Mouse (Mus musculus) heart, postnatal 0 days (tissue): ENCODE data around the gene Dlg2. TPM values are rescaled to one million over a fixed set of nuclear protein-coding genes. Genes with fewer than 3 reads are reported as not detected.

ENCODE experiments used
- ATAC-seq: fragments of 200-750 bp; cut with Nextera tagmentation; 2 replicates; pipeline ENCODE4 v1.8.0; 2017; ENCODE audit warnings: low read depth, moderate number of reproducible peaks, moderate library complexity; ENCODE audit not compliant: insufficient read depth
- DNase-seq: peaks from one replicate; pipeline ENCODE4 v3.0.0-alpha.2; 2016; ENCODE audit warnings: low spot score
- H3K27ac ChIP-seq: fragments of 300-500 bp; sonication (generic); 2 replicates; pipeline ENCODE4 v1.5.1; 2014; ENCODE audit warnings: low read depth, mild to moderate bottlenecking
- H3K27me3 ChIP-seq: fragments of 300-500 bp; sonication (generic); 2 replicates; pipeline ENCODE4 v1.6.1; 2014; ENCODE audit warnings: low read length, mixed read lengths; ENCODE audit not compliant: control insufficient read depth, insufficient read depth
- H3K36me3 ChIP-seq: fragments of 300-500 bp; sonication (generic); replicated peaks from 2 replicates; pipeline ENCODE4 v1.6.1; 2014; ENCODE audit warnings: low read length, mixed read lengths; ENCODE audit not compliant: control insufficient read depth, insufficient read depth
- H3K4me1 ChIP-seq: fragments of 300-500 bp; sonication (generic); 2 replicates; pipeline ENCODE4 v1.6.1; 2014; ENCODE audit warnings: antibody characterized with exemption; ENCODE audit not compliant: control insufficient read depth, insufficient read depth
- H3K4me2 ChIP-seq: fragments of 300-500 bp; sonication (generic); 2 replicates; pipeline ENCODE4 v1.6.1; 2014; ENCODE audit warnings: low read depth, mild to moderate bottlenecking, low read length, moderate library complexity
- H3K4me3 ChIP-seq: fragments of 300-500 bp; sonication (generic); 2 replicates; pipeline ENCODE4 v1.5.1; 2014; ENCODE audit warnings: low read depth, low read length
- H3K9ac ChIP-seq: fragments of 300-500 bp; sonication (generic); replicated peaks from 2 replicates; pipeline ENCODE4 v1.6.1; 2014; ENCODE audit warnings: low read depth, low read length, mixed read lengths
- H3K9me3 ChIP-seq: fragments of 300-500 bp; sonication (generic); replicated peaks from 2 replicates; pipeline ENCODE4 v1.6.1; 2016; ENCODE audit warnings: low read length; ENCODE audit not compliant: control insufficient read depth
- CTCF ChIP-seq: IDR thresholded peaks from 2 replicates; pipeline ENCODE4 v1.5.1; 2016; ENCODE audit warnings: antibody characterized with exemption, control low read depth, low read depth
- EP300 ChIP-seq: IDR thresholded peaks from 2 replicates; pipeline ENCODE4 v1.6.1; 2016; ENCODE audit warnings: antibody characterized with exemption, low read depth
- WGBS: fragments of 180-500 bp; shearing (Covaris S2); extraction: QIAGEN DNeasy Blood & Tissue Kit; methylation state at CpG from one replicate; pipeline ENCODE4 v1.1.7; 2014; 5-methylcytosine and 5-hydroxymethylcytosine counted together
- polyA plus RNA-seq: library from polyadenylated mRNA; unstranded; fragments of >200 nt; fragmentation: Nextera tagmentation; extraction: Ambion mirVana; gene quantifications from 2 replicates; pipeline ENCODE4 v1.2.1, GENCODE M21; 2015
- total RNA-seq: library from RNA; depleted of rRNA; stranded (reverse); fragments of >200 nt; gene quantifications from 2 replicates; pipeline ENCODE4 v1.2.3, GENCODE M21; 2014; ENCODE audit warnings: low replicate concordance

Gene Dlg2
- total and polyA plus RNA-seq, 2 experiments from 2014 or later: 1.3 to 2.3 TPM

DNA sequence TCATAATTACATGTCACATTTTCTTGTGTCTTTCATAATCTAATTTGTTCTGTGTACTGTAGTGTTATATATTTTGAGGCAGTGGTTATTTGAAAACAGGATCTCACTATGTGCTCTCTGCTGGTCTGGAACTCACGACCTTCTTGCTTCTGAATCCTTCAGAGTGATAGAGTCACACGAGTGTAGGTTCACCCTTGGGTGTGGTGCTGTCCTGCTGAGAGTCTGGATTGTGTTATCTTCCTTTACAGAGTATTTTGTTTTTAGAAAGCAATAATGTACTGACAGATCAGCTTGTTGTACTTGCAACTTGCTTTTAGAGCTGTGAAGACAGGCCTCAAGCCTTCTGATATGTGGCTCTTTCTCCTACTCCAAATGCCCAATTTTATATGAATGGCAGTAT, 1953.8 kb downstream of the Dlg2 start:
- DNase-seq (no peak), ATAC-seq (no peak)
- Histone ChIP-seq H3K9me3 (no peaks in the 10 kb centered on the region), H3K4me2 (no peak overlapping the region), H3K27ac (no peak overlapping the region), H3K4me1 (no peaks in the 10 kb centered on the region), H3K9ac (no peak overlapping the region), H3K4me3 (no peak overlapping the region), H3K36me3 (no peaks in the 10 kb centered on the region), H3K27me3 (no peaks in the 10 kb centered on the region)
- 42% methylated on average over 2 of the region's 2 CpGs for WGBS
- TF ChIP-seq EP300: no peak
- TF ChIP-seq CTCF: no peak

DNA sequence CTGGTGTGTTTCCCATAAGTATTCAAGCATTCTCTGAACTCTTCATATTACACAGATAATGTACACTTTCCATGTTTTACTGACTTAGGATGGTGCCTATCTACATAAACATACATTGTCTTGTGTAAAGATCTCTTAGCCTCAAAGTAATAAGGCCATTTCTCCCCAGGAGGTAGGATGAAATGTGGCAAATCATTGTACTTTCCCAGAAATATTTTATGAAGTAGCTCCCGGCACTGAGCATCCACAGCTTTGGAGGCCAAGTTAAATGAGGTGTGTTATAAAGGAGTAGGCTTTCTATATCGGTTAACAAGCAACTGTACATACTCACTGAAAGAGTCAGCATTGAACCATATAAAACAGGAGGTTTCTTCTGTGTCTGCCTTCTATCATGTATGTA, 1960.7 kb downstream of the Dlg2 start:
- H3K9ac ChIP-seq: no peak overlapping the region
- no peaks in the 10 kb centered on the region for H3K36me3 ChIP-seq
- no peak overlapping the region for H3K27ac ChIP-seq
- H3K4me1 ChIP-seq: no peaks in the 10 kb centered on the region
- ATAC-seq (no peak), DNase-seq (no peak)
- TF ChIP-seq EP300: no peak
- no peak for TF ChIP-seq CTCF
- no peaks in the 10 kb centered on the region for H3K27me3 ChIP-seq
- H3K4me3 ChIP-seq: no peak overlapping the region
- WGBS: 89% methylated on average over 2 of the region's 2 CpGs
- H3K4me2 ChIP-seq: no peak overlapping the region
- no peaks in the 10 kb centered on the region for H3K9me3 ChIP-seq

DNA sequence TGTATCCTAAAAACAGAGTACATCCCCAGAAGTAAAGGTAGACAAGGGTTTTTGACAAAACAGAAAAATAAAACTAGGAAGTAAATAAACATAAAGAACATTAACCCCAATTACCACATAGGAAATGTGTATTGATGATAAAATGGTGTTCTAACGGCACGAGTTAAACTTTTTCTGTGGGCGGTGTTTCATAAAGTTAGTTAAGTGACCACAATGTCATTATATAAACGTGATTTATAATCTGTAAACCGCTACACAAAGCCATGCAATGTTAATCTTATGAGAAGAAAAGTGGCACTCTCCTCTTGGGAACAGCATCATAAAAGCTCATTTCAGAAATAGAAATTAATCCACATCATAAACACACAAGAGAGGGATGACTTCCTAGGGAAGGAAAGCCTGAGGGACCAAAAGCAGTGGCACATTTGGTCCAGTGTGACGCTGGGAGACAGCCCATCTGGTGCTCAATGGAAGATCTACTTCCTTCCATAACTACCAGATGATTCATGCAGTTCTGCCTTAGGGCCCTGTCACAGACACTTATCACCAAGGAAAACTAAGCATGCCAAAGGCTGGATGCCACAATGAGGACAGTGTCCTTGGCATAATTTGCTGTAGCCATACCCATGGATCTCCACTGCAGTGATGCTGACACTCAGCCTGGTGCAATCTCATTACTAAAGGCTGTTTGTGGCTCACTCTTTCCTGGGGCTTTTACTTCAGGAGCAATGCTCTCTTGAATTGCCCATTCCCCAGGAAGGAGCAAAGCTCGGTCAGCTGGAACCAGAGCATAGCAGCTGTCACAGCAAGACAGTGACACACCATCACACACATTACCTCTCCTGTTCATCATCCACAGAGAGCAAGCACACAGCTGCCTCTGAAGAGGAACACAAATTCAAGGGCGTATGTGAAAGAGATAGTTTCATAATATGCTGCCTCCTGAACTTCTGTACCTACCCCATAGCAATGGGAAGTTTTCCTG, 1963.3 kb downstream of the Dlg2 start:
- 78% methylated on average over 8 of the region's 8 CpGs for WGBS
- Histone ChIP-seq H3K4me2 (no peak overlapping the region), H3K36me3 (no peaks in the 10 kb centered on the region), H3K4me3 (no peak overlapping the region), H3K27ac (no peak overlapping the region), H3K9ac (no peak overlapping the region), H3K4me1 (no peaks in the 10 kb centered on the region), H3K27me3 (no peaks in the 10 kb centered on the region), H3K9me3 (no peaks in the 10 kb centered on the region)
- ATAC-seq: no peak
- DNase-seq: no peak
- TF ChIP-seq CTCF: no peak

DNA sequence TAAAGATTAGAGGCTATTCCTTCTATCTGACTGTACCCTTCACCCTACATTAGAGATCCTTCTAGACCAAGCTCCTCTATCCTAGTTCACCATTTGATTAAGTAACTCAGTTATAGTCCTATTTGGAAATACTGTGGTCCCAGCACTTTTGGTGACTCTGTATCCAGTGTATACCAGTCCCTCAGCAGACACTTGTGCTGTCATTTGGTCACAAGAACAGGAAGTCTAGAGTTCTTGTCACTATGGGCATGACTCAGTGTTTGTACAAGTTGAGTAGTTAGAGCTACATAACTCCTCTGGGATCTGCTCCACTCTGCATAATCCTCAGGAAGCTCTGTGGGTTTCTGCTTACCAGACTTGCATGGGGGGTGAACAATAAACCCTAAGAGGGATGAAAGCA, 1965.1 kb downstream of the Dlg2 start:
- H3K36me3 ChIP-seq: no peaks in the 10 kb centered on the region
- no peak overlapping the region for H3K4me3 ChIP-seq
- H3K4me2 ChIP-seq: no peak overlapping the region
- no peaks in the 10 kb centered on the region for H3K27me3 ChIP-seq
- TF ChIP-seq CTCF: no peak
- TF ChIP-seq EP300: no peak
- H3K27ac ChIP-seq: no peak overlapping the region
- no peaks in the 10 kb centered on the region for H3K9me3 ChIP-seq
- H3K4me1 ChIP-seq: no peaks in the 10 kb centered on the region
- ATAC-seq: no peak
- DNase-seq: no peak
- no peak overlapping the region for H3K9ac ChIP-seq

DNA sequence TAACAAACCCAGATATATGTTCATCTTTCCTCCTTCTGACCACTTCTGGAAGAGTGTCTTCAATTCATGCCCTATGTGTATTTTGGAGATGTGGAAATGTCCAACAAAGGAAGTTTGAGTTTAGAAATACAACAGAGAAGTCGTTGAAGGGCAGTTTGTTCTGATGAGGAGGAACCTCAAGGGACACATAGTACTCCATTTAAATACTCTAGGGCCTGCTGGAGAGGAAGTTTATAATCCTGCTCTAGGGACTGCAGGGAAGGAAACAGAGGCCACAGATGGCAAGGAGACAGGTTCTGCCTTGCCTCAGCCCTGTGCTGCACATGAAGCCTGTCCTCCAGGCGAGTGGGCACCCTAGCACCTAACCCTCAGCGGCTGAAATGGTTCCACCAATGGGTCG, 1965.6 kb downstream of the Dlg2 start:
- Histone ChIP-seq H3K27me3 (no peaks in the 10 kb centered on the region), H3K4me2 (no peak overlapping the region), H3K9ac (no peak overlapping the region), H3K9me3 (no peaks in the 10 kb centered on the region), H3K4me3 (no peak overlapping the region), H3K36me3 (no peaks in the 10 kb centered on the region), H3K4me1 (no peaks in the 10 kb centered on the region), H3K27ac (no peak overlapping the region)
- DNase-seq (no peak), ATAC-seq (no peak)
- no peak for TF ChIP-seq CTCF
- TF ChIP-seq EP300: no peak
- WGBS: 69% methylated on average over 4 of the region's 4 CpGs

DNA sequence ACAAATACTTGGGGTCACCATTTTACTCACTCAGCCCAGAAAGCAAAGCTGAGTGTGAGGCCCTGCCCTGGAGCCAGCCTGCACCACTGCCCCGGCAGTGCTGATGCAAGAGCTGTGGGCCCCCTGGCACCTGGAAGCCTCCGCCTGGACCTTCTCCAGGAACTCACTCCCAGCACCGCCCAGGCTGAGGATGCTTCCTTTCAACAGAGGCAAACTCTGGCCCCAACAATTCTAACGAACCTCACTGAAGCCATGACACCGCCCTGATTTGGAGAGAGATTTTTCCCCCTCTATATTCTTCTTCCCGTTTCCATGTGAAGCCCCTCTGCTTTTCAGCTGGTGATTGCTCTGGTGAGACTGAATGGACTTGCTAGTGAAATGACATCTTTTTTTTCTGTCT, 1971.5 kb downstream of the Dlg2 start:
- DNase-seq (no peak), ATAC-seq (no peak)
- Histone ChIP-seq H3K36me3 (no peaks in the 10 kb centered on the region), H3K27me3 (no peaks in the 10 kb centered on the region), H3K9ac (no peak overlapping the region), H3K4me3 (no peak overlapping the region), H3K4me1 (no peaks in the 10 kb centered on the region), H3K4me2 (no peak overlapping the region), H3K27ac (no peak overlapping the region), H3K9me3 (no peaks in the 10 kb centered on the region)
- TF ChIP-seq CTCF (no peak), EP300 (no peak)
- 59% methylated on average over 6 of the region's 6 CpGs for WGBS
